Mouse (Mus musculus) limb, embryonic 12.5 days (tissue): Measurements from ENCODE around the gene Rft1. TPM values are rescaled to one million over a fixed set of nuclear protein-coding genes. Genes with fewer than 3 reads are reported as not detected.
A peak's percentile ranks its signal among the peaks of the same experiment; 100 is the strongest.

Source experiments
- ATAC-seq: fragments of 200-750 bp; cut with Nextera tagmentation; 2 replicates; pipeline ENCODE4 v1.8.0; 2017; ENCODE audit warnings: low read depth, moderate TSS enrichment; ENCODE audit not compliant: insufficient number of reproducible peaks, insufficient read depth, low FRiP score, low TSS enrichment
- H3K27ac ChIP-seq: fragments of 300-500 bp; sonication (generic); 2 replicates; pipeline ENCODE4 v1.5.1; 2016; ENCODE audit warnings: mild to moderate bottlenecking, moderate library complexity
- H3K27me3 ChIP-seq: fragments of 300-500 bp; sonication (generic); 2 replicates; pipeline ENCODE4 v1.6.1; 2016; ENCODE audit warnings: mild to moderate bottlenecking, moderate library complexity
- H3K36me3 ChIP-seq: fragments of 300-500 bp; sonication (generic); 2 replicates; pipeline ENCODE4 v1.6.1; 2016; ENCODE audit warnings: mild to moderate bottlenecking, moderate library complexity
- H3K4me1 ChIP-seq: fragments of 300-500 bp; sonication (generic); replicated peaks from 2 replicates; pipeline ENCODE4 v1.6.1; 2016
- H3K4me2 ChIP-seq: fragments of 300-500 bp; sonication (generic); 2 replicates; pipeline ENCODE4 v1.6.1; 2016; ENCODE audit warnings: mild to moderate bottlenecking, moderate library complexity
- H3K4me3 ChIP-seq: fragments of 300-500 bp; sonication (generic); replicated peaks from 2 replicates; pipeline ENCODE4 v1.5.1; 2016; ENCODE audit warnings: mild to moderate bottlenecking
- H3K9ac ChIP-seq: fragments of 300-500 bp; sonication (generic); replicated peaks from 2 replicates; pipeline ENCODE4 v1.6.1; 2016; ENCODE audit warnings: mild to moderate bottlenecking, moderate library complexity
- H3K9me3 ChIP-seq: fragments of 300-500 bp; sonication (generic); 2 replicates; pipeline ENCODE4 v1.6.1; 2016; ENCODE audit warnings: mild to moderate bottlenecking, moderate library complexity
- WGBS: fragments of 180-500 bp; shearing (Covaris S2); methylation state at CpG from one replicate; pipeline ENCODE4 v1.1.7; 2016; 5-methylcytosine and 5-hydroxymethylcytosine counted together
- polyA plus RNA-seq: library from polyadenylated mRNA; unstranded; fragments of >200 nt; fragmentation: Nextera tagmentation; extraction: Ambion mirVana; gene quantifications from 2 replicates; pipeline ENCODE4 v1.2.1, GENCODE M21; 2016

Rft1 gene
- polyA plus RNA-seq, 1 experiment from 2014 or later: 20.3 TPM

DNA sequence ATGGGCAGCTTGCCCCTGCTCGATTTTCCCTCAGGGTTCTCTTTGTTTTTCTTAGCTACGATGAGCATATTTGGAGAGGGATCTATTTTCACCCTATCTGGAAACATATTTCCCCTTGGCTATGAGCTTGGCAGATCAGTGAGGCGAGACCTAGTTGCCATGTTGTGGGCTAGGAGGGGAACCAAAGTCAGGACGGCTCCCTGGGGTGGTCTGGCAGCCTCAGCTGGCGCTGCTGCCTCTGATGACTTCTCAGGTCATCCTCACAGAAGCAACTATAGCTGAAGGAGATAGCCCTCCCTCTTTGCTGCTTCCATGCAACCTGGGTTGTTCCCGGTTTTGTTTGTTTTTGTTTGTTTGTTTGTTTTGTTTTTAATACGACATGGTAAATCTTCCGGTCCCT is 9.1 kb upstream of the Rft1 start:
- Histone ChIP-seq H3K4me1 (no peaks in the 10 kb centered on the region; the same call in 1 of the 2 replicates), H3K4me2 (no peak overlapping the region), H3K9me3 (no peaks in the 10 kb centered on the region), H3K27me3 (no peaks in the 10 kb centered on the region), H3K27ac (no peak overlapping the region), H3K4me3 (no peak overlapping the region), H3K9ac (no peak overlapping the region), H3K36me3 (no peaks in the 10 kb centered on the region)
- ATAC-seq: no peak
- WGBS: 60% methylated on average over 8 of the region's 8 CpGs

DNA sequence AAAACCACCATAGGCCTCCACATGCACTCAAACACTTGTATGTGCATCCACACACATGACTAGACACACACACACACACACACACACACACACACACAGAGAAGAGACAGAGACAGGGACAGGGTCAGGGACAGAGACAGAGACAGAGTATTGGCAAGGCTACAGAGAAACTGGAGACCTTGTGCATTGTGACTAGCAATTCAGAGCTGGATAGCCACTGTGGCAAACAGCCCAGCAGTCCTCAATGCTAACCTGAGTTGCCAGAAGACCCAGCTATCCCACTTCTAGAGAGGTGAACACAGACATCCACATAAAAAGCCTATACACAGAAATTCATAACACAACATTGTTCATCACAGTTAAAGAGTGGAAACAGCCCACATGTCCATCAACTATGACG is 7.7 kb upstream of the Rft1 start:
- Histone ChIP-seq H3K4me1 (0 out of 2 replicates have a peak, but pooled peaks cover 6% of the 10 kb centered on the region), H3K27me3 (no peaks in the 10 kb centered on the region), H3K4me3 (no peak overlapping the region), H3K4me2 (no peak overlapping the region), H3K36me3 (no peaks in the 10 kb centered on the region), H3K9me3 (no peaks in the 10 kb centered on the region), H3K27ac (no peak overlapping the region), H3K9ac (no peak overlapping the region)
- no peak for ATAC-seq
- WGBS: 85% methylated on average over 1 of the region's 1 CpGs

DNA sequence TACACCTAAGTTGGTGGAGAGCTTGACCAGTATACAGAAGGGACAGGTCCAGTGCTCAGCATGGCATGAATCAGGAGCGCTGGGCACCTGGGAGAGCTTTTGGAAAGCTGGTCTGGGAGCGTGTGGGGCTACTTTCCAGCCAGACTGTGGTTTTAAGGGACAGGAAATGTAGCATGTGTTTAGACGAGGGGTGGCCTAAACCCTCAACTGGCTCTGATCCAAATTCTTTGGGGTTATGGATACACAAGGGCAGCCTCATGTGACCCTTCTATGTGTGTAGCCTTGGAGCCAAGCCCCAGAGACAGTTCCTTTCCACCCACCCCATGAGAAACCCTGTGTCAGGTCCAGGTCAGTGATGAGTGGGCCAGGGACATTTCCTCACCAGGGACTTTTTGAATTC is 5.7 kb upstream of the Rft1 start:
- WGBS: 54% methylated on average over 3 of the region's 3 CpGs
- ATAC-seq: no peak

DNA sequence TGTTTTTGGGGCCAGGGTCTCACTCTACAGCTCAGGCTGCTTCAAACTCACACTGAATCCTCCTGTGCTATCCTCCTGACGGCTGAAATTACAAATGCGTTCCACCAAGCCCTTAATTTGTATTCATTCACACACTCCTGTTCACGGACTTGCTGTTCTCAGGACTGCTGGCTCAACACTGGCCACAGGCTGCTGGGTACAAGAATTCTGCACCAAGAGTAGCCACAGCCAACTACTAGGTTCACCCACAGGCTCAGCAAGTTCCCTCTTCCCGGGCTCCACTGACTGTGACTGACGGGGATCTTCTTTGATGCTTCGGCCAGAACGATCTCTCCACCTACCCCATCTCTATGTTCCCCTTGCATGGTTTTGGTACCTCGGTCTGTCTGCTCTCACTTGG is 4.4 kb upstream of the Rft1 start:
- Histone ChIP-seq H3K9ac (no peak overlapping the region), H3K27ac (no peak overlapping the region), H3K9me3 (no peaks in the 10 kb centered on the region), H3K4me2 (no peak overlapping the region), H3K4me3 (no peak overlapping the region), H3K36me3 (no peaks in the 10 kb centered on the region), H3K4me1 (peaks cover 6% of the 10 kb centered on the region; the same call in 1 of the 2 replicates), H3K27me3 (no peaks in the 10 kb centered on the region)
- WGBS: 84% methylated on average over 8 of the region's 8 CpGs
- no peak for ATAC-seq

More for the DNA sequence above, 5.7 kb upstream of the Rft1 start:
- no peaks in the 10 kb centered on the region for H3K9me3 ChIP-seq
- H3K9ac ChIP-seq: no peak overlapping the region
- no peak overlapping the region for H3K4me2 ChIP-seq
- no peak overlapping the region for H3K27ac ChIP-seq
- no peaks in the 10 kb centered on the region for H3K27me3 ChIP-seq
- no peaks in the 10 kb centered on the region for H3K36me3 ChIP-seq
- 0 out of 2 replicates have a peak, but pooled peaks cover 6% of the 10 kb centered on the region for H3K4me1 ChIP-seq
- no peak overlapping the region for H3K4me3 ChIP-seq

DNA sequence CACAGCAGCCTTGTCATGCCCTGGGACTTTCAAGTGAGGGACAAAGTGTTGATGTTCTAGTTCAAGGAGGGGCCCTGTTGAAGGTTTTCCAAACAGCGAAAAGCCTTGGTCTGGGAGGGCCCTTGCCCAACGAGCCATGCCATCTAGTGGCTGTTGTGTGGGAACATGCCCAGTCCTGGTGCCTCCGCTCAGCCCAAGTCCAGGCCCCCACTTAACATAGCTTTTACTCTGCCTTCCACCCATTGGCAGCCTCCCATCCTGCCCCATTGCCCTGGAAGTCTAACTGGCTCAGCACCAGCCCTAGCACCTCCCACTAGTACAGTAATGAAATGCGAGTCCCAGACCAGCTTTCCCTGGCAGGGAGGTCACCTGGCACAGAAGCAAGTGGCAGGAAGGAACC is 3.2 kb upstream of the Rft1 start:
- Histone ChIP-seq H3K27me3 (no peaks in the 10 kb centered on the region), H3K4me3 (no peak overlapping the region), H3K4me2 (no peak overlapping the region), H3K27ac (no peak overlapping the region), H3K9me3 (no peaks in the 10 kb centered on the region), H3K4me1 (peaks cover 10% of the 10 kb centered on the region), H3K9ac (no peak overlapping the region), H3K36me3 (no peaks in the 10 kb centered on the region)
- 25% methylated on average over 4 of the region's 4 CpGs for WGBS
- no peak for ATAC-seq

DNA sequence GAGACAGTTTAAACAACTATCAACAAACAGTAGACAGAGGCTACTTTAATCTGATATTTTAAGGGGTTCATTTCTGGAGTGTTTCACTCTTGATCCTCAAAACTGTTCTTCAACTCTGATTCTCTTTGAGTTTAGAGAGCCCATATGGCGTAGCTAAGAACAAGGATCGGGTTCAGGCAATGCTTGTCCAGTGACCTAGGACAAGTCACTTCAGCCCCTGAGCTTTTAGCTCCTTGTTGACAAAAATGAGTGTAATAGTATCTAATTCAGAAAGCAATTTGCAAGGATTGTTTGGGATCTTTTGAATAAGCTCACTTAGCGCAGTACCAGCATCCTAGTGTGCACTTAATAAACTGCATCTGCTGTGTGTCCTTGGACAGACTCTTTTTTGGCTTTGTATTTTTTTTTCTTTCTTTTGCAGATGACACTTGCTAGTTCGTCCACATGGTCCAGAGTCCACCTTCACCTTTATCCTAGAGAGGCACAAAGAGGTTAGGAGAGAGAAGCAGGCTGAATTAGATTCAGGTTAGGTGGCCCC is 600 bp downstream of the Rft1 start:
- Histone ChIP-seq H3K36me3 (peaks cover 15% of the 10 kb centered on the region; the same call in 1 of the 2 replicates), H3K9ac (peak overlapping the region; percentile 95), H3K4me2 (peak overlapping the region; percentile 77), H3K27ac (peak overlapping the region; percentile 91), H3K4me1 (peaks cover 10% of the 10 kb centered on the region), H3K9me3 (no peaks in the 10 kb centered on the region), H3K27me3 (no peaks in the 10 kb centered on the region), H3K4me3 (peak overlapping the region; percentile 85)
- ATAC-seq: no peak
- WGBS: 47% methylated on average over 4 of the region's 4 CpGs

DNA sequence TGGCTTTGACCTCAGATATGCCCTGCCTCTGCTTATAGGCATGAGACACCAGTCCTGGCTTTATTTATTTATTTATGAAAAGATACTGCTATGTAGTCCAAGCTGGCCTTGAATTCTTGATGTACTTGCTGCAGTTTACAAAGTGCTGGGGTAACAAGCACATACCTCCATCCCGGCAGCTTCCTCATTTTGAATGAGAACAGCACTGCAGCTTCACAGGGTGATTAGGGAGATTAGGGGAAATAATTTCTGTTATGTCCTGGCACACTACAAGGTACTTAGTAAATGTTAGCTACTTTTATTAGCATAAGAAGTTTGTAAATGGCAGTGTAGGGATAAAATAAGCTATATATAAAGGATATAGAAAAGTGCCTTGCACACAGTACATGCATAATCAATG is 1.4 kb downstream of the Rft1 start:
- Histone ChIP-seq H3K9ac (no peak overlapping the region), H3K4me1 (peaks cover 10% of the 10 kb centered on the region), H3K36me3 (peaks cover 23% of the 10 kb centered on the region; the same call in 1 of the 2 replicates), H3K27me3 (no peaks in the 10 kb centered on the region), H3K27ac (no peak overlapping the region), H3K4me2 (0 out of 2 replicates have a peak overlapping the region, but pooled peaks have one; percentile 77), H3K9me3 (no peaks in the 10 kb centered on the region), H3K4me3 (no peak overlapping the region)
- WGBS: 88% methylated on average over 1 of the region's 1 CpGs
- no peak for ATAC-seq

DNA sequence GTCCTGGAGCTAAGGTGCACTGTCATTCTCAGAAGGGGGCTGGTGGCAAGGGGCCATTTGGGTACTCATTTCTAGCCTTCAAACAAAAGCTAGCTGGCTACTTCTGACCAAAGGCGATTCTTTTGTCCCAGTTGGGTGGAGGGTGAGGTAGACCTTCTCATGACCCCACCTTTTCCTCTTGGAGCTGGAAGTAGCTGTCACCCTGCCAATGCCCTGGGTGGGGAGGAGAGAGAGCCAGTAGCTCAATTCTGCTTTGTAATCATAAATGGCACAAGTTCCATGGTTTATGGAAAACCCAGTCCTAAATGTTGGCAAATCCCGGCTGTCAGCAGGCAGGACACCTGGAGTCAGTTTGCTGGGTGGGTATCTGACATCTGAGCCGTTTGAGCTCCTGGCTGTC is 11.9 kb downstream of the Rft1 start:
- H3K36me3 ChIP-seq: peaks cover 86% of the 10 kb centered on the region

DNA sequence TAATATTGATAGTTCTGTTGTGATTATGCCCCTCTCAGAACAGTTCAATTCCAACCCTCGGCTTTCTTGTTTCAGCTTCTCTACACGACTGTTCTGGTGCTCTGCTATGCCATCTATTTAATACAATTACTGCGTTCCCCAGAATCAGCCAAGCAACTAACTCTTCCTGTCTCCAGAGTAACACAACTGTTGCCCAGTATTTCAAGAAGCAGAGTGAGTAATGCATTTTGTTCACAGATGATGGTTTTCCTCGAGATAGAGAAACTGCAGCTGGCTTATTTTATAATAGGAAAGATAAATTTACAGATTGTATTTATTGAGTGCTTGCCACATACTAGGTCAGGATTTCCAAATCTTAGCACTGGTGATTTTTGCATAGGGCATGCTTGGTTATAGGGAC is 12.4 kb downstream of the Rft1 start:
- Histone ChIP-seq H3K36me3 (peaks cover 86% of the 10 kb centered on the region), H3K4me3 (no peak overlapping the region), H3K27me3 (no peaks in the 10 kb centered on the region), H3K9ac (no peak overlapping the region), H3K9me3 (no peaks in the 10 kb centered on the region), H3K4me2 (no peak overlapping the region), H3K4me1 (no peaks in the 10 kb centered on the region), H3K27ac (no peak overlapping the region)
- ATAC-seq: no peak
- WGBS: 94% methylated on average over 4 of the region's 4 CpGs

More for the DNA sequence above, 11.9 kb downstream of the Rft1 start:
- 75% methylated on average over 3 of the region's 3 CpGs for WGBS
- Histone ChIP-seq H3K9me3 (no peaks in the 10 kb centered on the region), H3K27ac (no peak overlapping the region), H3K4me3 (no peak overlapping the region), H3K27me3 (no peaks in the 10 kb centered on the region), H3K9ac (no peak overlapping the region), H3K4me1 (no peaks in the 10 kb centered on the region), H3K4me2 (no peak overlapping the region)
- ATAC-seq: no peak

DNA sequence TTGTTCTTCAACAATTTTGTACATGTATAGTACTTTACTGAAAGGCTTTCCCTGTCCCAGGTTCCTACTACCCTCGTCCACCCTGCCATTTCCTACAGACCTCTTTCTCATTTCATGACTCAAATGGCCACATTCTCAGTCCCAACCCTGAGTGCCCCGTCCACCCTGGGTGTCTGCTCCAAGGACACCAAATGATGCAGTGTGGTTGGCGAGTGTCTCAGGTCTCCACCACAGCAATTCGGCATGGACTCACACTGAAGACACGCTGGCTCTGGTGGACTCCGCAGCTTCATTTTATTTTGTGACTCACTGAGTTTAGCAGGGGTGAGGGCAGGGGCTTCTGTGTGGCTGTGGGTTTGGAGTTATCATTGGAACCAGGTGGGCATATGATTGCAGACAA is 16.0 kb downstream of the Rft1 start:
- no peak overlapping the region for H3K4me2 ChIP-seq
- H3K27me3 ChIP-seq: no peaks in the 10 kb centered on the region
- no peaks in the 10 kb centered on the region for H3K9me3 ChIP-seq
- WGBS: 90% methylated on average over 6 of the region's 6 CpGs
- no peak overlapping the region for H3K9ac ChIP-seq
- ATAC-seq: no peak
- H3K27ac ChIP-seq: no peak overlapping the region
- peaks cover 84% of the 10 kb centered on the region for H3K36me3 ChIP-seq
- H3K4me3 ChIP-seq: no peak overlapping the region
- H3K4me1 ChIP-seq: no peaks in the 10 kb centered on the region

DNA sequence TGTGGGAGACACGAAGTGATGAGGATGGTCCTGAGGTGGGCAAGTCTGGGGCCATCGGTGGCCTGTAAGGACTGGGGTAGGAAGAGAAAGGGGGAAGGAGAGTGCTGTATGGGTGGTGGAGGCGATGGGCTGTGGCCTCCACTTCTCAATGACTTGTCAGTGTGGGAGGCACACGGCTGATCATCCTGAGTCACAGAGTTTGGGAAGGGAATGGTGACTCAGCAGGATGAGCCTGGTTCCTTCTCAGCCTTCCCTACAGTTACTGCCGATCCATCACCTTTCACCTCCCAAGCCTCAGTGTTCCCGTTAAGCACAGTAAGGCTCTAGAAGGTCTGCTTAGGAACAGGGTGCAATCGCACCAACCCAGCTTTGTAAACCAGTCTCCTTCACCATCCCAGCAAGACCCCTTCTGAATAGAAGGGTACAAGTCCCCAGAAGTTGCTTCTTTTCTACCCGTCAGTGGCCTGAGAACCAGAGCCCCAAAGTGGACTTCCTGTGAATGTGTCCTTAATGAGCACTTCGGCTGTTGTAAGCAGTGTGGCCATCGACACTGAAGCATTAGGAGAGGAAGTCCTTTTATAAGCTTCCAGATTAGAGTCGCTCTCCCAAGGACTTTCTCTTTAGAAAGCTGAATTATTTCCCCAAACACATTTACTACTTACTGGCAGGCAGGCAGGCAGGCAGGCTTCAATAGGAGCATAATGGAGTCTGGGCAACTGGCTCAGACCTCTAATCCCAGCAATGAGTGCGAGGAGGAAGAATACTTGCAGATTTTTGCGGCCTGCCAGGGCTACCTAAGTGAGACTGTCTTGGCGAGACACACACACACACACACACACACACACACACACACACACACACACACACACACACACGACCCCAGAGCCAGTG is 17.2 kb downstream of the Rft1 start:
- H3K27me3 ChIP-seq: no peaks in the 10 kb centered on the region
- peaks cover 83% of the 10 kb centered on the region for H3K36me3 ChIP-seq
- no peak overlapping the region for H3K4me2 ChIP-seq
- no peak; the same call in 1 of the 2 replicates for ATAC-seq
- no peaks in the 10 kb centered on the region for H3K9me3 ChIP-seq
- WGBS: 74% methylated on average over 15 of the region's 15 CpGs
- no peak overlapping the region for H3K9ac ChIP-seq
- no peak overlapping the region for H3K4me3 ChIP-seq
- H3K4me1 ChIP-seq: no peaks in the 10 kb centered on the region
- H3K27ac ChIP-seq: no peak overlapping the region
